Mouse (Mus musculus): ENCODE data around the gene Mob3a.

DNA sequence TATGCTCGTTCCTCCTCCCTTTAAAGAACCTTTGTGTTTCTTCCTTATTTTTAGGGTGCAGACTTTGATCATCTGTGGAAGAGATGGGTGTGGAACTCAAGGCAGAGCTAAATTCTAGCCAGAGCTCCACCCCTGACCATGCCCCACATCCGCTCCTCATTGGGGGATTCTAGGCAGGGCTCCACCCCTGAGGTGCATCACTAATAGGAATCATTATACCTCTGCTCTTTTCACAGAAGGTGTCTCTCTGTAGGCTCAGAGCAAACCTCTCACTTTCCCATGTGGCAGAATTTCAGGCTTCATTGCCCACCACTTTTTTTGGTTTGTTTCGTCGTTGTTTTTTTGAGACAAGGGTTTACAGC lies 43.0 kb downstream of the Mob3a start:
- TF ChIP-seq CTCF (IDR thresholded peaks at IDR 0.05; ENCODE audit: low read depth) (no peak), EP300 (IDR thresholded peaks at IDR 0.05; ENCODE audit: low read depth) (no peak)
